Mouse (Mus musculus): ENCODE measurements around the gene Rimbp2. TPM values are rescaled to one million over a fixed set of nuclear protein-coding genes. Genes with fewer than 3 reads are reported as not detected.
"Not testable (repeated sequence)": the region's sequence is repeated elsewhere in the genome, so short reads cannot be mapped to it uniquely, and the experiment has no call there.

Gene Rimbp2
- total and polyA plus RNA-seq, 3 experiments = not detected

- Histone ChIP-seq H3K4me3 (ENCODE audit: control insufficient read depth in 1 of 2, insufficient read depth in 1 of 2, low read depth in 2 of 2, low read length in 2 of 2) (no peak overlapping the region), H3K36me3 (ENCODE audit: control insufficient read depth in 1 of 2, insufficient read depth in 2 of 2, low read length in 2 of 2) (no peaks in the 10 kb centered on the region), H3K79me2 (ENCODE audit: control insufficient read depth, insufficient read depth, low read length, poor library complexity) (no peaks in the 10 kb centered on the region), H3K27ac (ENCODE audit: control insufficient read depth, low read depth, low read length) (no peak overlapping the region), H3K27me3 (ENCODE audit: control insufficient read depth in 1 of 2, insufficient read depth in 2 of 2, low read length in 2 of 2) (no peaks in the 10 kb centered on the region), H3K4me1 (ENCODE audit: control insufficient read depth in 1 of 2, insufficient read depth in 2 of 2, low read length in 2 of 2) (no peaks in the 10 kb centered on the region), H3K9me3 (replicated peaks; ENCODE audit: insufficient read depth, low read length) (no peaks in the 10 kb centered on the region), H3K9ac (ENCODE audit: control insufficient read depth, low read depth, low read length, poor library complexity, severe bottlenecking) (no peak overlapping the region)
- peak; percentile 3 for DNase-seq (ENCODE audit: low read depth, low spot score)
- TF ChIP-seq CTCF (IDR thresholded peaks at IDR 0.05 in 2 of 3, conservative IDR thresholded peaks at IDR 0.05 in 1 of 3; ENCODE audit: control insufficient read depth in 1 of 3, insufficient read depth in 1 of 3, low read depth in 2 of 3, low read length in 3 of 3, poor library complexity in 1 of 3, severe bottlenecking in 1 of 3) = peak in 2 of 3 experiments; percentile 4 to 20; a peak in 1 of 6 replicates
- no peak for TF ChIP-seq CHD2 (IDR thresholded peaks at IDR 0.05; ENCODE audit: low read length)
Measured at GRCm38 (mm10) chr5:128732416-128733014, 220.8 kb downstream of the Rimbp2 start.

GRCm38 (mm10) chr5:128730634-128731033 is 222.7 kb downstream of the Rimbp2 start:
- no peak overlapping the region for H3K4me3 ChIP-seq (ENCODE audit: control insufficient read depth in 1 of 2, insufficient read depth in 1 of 2, low read depth in 2 of 2, low read length in 2 of 2)

GRCm38 (mm10) chr5:128729341-128729740 is 223.9 kb downstream of the Rimbp2 start:
- Histone ChIP-seq H3K27ac (ENCODE audit: control insufficient read depth, low read depth, low read length) (no peak overlapping the region), H3K27me3 (ENCODE audit: control insufficient read depth in 1 of 2, insufficient read depth in 2 of 2, low read length in 2 of 2) (no peaks in the 10 kb centered on the region), H3K4me1 (ENCODE audit: control insufficient read depth in 1 of 2, insufficient read depth in 2 of 2, low read length in 2 of 2) (no peaks in the 10 kb centered on the region), H3K9me3 (replicated peaks; ENCODE audit: insufficient read depth, low read length) (no peaks in the 10 kb centered on the region), H3K79me2 (ENCODE audit: control insufficient read depth, insufficient read depth, low read length, poor library complexity) (no peaks in the 10 kb centered on the region), H3K4me3 (ENCODE audit: control insufficient read depth in 1 of 2, insufficient read depth in 1 of 2, low read depth in 2 of 2, low read length in 2 of 2) (no peak overlapping the region), H3K9ac (ENCODE audit: control insufficient read depth, low read depth, low read length, poor library complexity, severe bottlenecking) (no peak overlapping the region), H3K36me3 (ENCODE audit: control insufficient read depth in 1 of 2, insufficient read depth in 2 of 2, low read length in 2 of 2) (no peaks in the 10 kb centered on the region)
- TF ChIP-seq RCOR1 (IDR thresholded peaks at IDR 0.05; ENCODE audit: low read depth, low read length) (no peak), SMC3 (IDR thresholded peaks at IDR 0.05; ENCODE audit: low read depth, low read length) (no peak), KAT2A (conservative IDR thresholded peaks at IDR 0.05; ENCODE audit: low read depth, low read length) (no peak), ZKSCAN1 (IDR thresholded peaks at IDR 0.05; ENCODE audit: low read depth, low read length) (no peak), ETS1 (IDR thresholded peaks at IDR 0.05; ENCODE audit: low read depth, low read length) (no peak), ELF1 (IDR thresholded peaks at IDR 0.05; ENCODE audit: low read depth, low read length) (no peak), RAD21 (IDR thresholded peaks at IDR 0.05; ENCODE audit: low read depth, low read length) (no peak), ZNF384 (IDR thresholded peaks at IDR 0.05; ENCODE audit: low read depth, low read length) (no peak), MXI1 (IDR thresholded peaks at IDR 0.05; ENCODE audit: low read depth, low read length) (no peak), TBP (IDR thresholded peaks at IDR 0.05; ENCODE audit: low read depth, low read length) (no peak)
- no peak for DNase-seq (ENCODE audit: low read depth, low spot score)

More at GRCm38 (mm10) chr5:128730634-128731033, 222.7 kb downstream of the Rimbp2 start:
- Histone ChIP-seq H3K9me3 (replicated peaks; ENCODE audit: insufficient read depth, low read length) (no peaks in the 10 kb centered on the region), H3K79me2 (ENCODE audit: control insufficient read depth, insufficient read depth, low read length, poor library complexity) (no peaks in the 10 kb centered on the region), H3K9ac (ENCODE audit: control insufficient read depth, low read depth, low read length, poor library complexity, severe bottlenecking) (no peak overlapping the region), H3K4me1 (ENCODE audit: control insufficient read depth in 1 of 2, insufficient read depth in 2 of 2, low read length in 2 of 2) (no peaks in the 10 kb centered on the region), H3K27ac (ENCODE audit: control insufficient read depth, low read depth, low read length) (no peak overlapping the region), H3K36me3 (ENCODE audit: control insufficient read depth in 1 of 2, insufficient read depth in 2 of 2, low read length in 2 of 2) (no peaks in the 10 kb centered on the region), H3K27me3 (ENCODE audit: control insufficient read depth in 1 of 2, insufficient read depth in 2 of 2, low read length in 2 of 2) (no peaks in the 10 kb centered on the region)
- TF ChIP-seq CTCF (IDR thresholded peaks at IDR 0.05 in 2 of 3, conservative IDR thresholded peaks at IDR 0.05 in 1 of 3; ENCODE audit: control insufficient read depth in 1 of 3, insufficient read depth in 1 of 3, low read depth in 2 of 3, low read length in 3 of 3, poor library complexity in 1 of 3, severe bottlenecking in 1 of 3) (peak; percentile 3 to 28 (median 19); a peak in 2 of 6 replicates), EP300 (IDR thresholded peaks at IDR 0.05; ENCODE audit: low read depth in 1 of 2, low read length in 2 of 2) (no peak), CHD1 (IDR thresholded peaks at IDR 0.05; ENCODE audit: low read depth, low read length) (no peak), RCOR1 (IDR thresholded peaks at IDR 0.05; ENCODE audit: low read depth, low read length) (no peak)
- no peak for DNase-seq (ENCODE audit: low read depth, low spot score)

GRCm38 (mm10) chr5:128720461-128720860 is 232.8 kb downstream of the Rimbp2 start:
- not testable (repeated sequence) for DNase-seq (ENCODE audit: low read depth, low spot score); H3K36me3 ChIP-seq (ENCODE audit: control insufficient read depth in 1 of 2, insufficient read depth in 2 of 2, low read length in 2 of 2); H3K9me3 ChIP-seq (replicated peaks; ENCODE audit: insufficient read depth, low read length); H3K27ac ChIP-seq (ENCODE audit: control insufficient read depth, low read depth, low read length); H3K79me2 ChIP-seq (ENCODE audit: control insufficient read depth, insufficient read depth, low read length, poor library complexity); H3K4me3 ChIP-seq (ENCODE audit: control insufficient read depth in 1 of 2, insufficient read depth in 1 of 2, low read depth in 2 of 2, low read length in 2 of 2); H3K9ac ChIP-seq (ENCODE audit: control insufficient read depth, low read depth, low read length, poor library complexity, severe bottlenecking); H3K4me1 ChIP-seq (ENCODE audit: control insufficient read depth in 1 of 2, insufficient read depth in 2 of 2, low read length in 2 of 2); H3K27me3 ChIP-seq (ENCODE audit: control insufficient read depth in 1 of 2, insufficient read depth in 2 of 2, low read length in 2 of 2)

Data from MEL (cell line).